Mouse (Mus musculus): ENCODE results near the gene Acox1.

Acox1 gene

DNA sequence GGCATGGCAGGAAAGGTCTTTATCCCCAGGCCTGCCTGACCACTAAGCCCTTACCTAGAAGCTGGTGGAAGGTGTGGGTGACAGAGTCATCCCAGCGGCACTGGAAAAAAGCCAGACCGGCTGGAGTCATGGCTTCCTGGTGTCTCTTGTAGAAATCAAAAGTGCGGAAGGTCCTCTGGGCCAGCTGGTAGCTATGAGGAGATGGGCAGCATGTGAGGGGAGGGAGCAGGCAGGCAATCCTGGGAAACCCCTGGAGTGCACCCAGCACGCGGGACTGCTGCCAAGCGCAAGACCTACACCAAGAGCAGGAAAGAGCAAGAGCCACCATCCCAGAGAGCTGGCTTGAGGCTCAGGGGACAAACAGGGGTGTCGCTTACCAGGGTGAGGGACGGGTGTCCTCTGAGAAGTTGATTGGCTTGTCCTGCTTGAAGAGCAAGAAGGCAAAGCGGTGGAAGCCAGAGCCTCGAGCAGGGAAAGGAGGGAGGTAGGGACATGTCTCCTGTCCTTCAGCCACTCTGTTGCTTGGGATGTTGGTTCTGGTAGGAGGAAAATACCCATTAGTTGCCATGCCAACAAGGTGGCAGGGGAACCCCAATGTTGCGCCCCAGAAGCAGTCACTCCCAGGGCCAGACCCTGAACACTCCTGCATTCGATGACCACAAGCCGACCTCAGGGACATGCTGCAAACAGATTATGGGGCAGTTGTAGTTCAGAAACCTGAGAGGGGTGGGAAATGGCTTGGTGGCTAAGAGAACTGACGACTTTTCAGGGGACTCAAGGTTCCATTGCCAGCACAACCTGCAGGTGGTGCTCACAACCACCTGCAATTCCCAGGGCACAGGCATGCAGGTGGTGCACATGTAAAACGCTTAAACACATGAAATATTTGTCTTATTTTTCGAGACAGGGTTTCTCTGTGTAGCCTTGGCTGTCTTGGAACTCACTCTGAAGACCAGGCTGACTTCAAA lies 66.2 kb downstream of the Acox1 start:
- no peak for DNase-seq (ENCODE audit: extremely low read depth, insufficient read length, low spot score)

- DNase-seq (ENCODE audit: extremely low read depth, insufficient read length, low spot score), result no peak
These were observed 67.3 kb downstream of the Acox1 start for GRCm38 (mm10) chr11:116131349-116132170.

- DNase-seq (ENCODE audit: extremely low read depth, insufficient read length, low spot score), result peak; percentile 96
These were observed 68.2 kb downstream of the Acox1 start, which contains the start of gene Trim65 for GRCm38 (mm10) chr11:116130488-116131205. Gene Trim65 (minus strand): TSS chr11:116131128.

- no peak for DNase-seq (ENCODE audit: extremely low read depth, insufficient read length, low spot score)
These were observed 68.8 kb downstream of the Acox1 start for GRCm38 (mm10) chr11:116129993-116130487.

GRCm38 (mm10) chr11:116129091-116129790 lies 69.6 kb downstream of the Acox1 start:
- DNase-seq (ENCODE audit: extremely low read depth, insufficient read length, low spot score), result no peak

DNA sequence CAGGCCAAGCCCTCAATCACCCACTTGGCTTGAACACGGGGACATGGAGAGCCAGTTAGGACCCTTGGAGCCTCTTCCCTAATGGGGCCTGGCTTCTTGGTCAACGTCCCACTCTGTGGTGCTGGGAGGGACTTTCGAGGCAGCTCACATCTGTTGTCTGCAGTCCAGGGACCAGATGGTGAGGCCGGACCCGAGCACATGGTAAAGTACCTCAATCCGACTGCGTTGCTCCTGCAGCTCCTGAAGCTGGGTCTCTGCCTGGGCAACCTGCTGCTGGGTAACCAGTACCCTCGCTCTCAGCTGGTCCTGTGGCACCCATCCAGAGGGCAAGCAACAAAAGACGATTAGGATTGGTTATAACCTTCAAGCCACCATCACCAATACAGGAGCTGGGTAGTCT lies 70.9 kb downstream of the Acox1 start:
- DNase-seq (ENCODE audit: extremely low read depth, insufficient read length, low spot score), result no peak

- DNase-seq (ENCODE audit: extremely low read depth, insufficient read length, low spot score), result no peak
These were observed 71.5 kb downstream of the Acox1 start, which contains the start of gene Trim47 for GRCm38 (mm10) chr11:116127156-116127980. Gene Trim47 (minus strand): TSS chr11:116127210.

DNA sequence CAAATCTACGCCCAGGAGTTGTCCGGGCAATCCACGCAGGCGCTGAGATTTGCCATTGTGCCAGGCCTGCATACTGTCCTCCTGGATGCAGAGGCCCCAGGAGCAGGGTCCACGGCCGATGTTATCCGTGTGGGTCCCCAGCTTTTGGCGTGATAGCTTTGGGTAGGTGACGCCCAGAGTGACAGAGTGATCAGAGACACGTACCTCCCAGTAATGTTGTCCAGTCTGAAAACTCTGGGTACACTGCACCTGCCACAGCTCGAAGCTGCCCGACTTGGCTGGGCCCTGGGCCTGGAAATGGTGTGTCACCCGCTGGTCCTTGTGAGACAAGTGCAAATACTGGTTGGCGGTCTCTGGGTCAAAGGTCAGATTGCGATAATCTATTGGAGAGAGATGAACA lies 72.6 kb downstream of the Acox1 start:
- no peak for DNase-seq (ENCODE audit: extremely low read depth, insufficient read length, low spot score)
